Mouse (Mus musculus) testis, postnatal 10 days (tissue): ENCODE measurements around the gene Tet2.

Experiments used
- DNase-seq: peaks from one replicate; pipeline ENCODE4 v3.0.0; 2021; ENCODE audit warnings: low spot score

Gene Tet2

DNA sequence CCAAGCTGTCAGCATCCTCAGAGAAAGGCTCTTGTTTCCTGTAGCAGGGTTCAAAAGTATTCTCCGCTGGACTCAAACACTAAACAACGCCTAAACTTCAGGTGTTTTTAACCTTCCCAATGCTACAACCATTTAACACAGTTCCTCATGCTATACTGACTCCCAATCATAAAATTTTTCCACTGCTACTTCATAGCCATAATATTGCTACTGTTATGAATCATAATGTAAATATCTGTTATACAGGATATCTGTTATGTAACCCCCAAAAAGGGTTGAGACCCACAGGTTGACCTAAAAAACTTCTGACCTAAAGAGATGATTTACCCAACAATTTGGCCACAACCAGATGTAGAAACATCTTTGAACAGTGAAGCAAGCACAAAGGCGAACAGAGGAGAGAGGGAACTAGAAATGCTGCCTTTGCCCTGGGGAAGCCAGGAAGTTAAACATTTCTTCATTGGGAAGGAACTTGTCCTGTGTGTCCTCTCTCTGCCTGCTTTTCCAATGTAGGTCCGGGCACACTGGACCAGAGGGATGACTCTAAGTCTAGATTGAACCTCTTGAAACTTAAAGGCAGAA is 108.6 kb downstream of the Tet2 start:
- no peak for DNase-seq

DNA sequence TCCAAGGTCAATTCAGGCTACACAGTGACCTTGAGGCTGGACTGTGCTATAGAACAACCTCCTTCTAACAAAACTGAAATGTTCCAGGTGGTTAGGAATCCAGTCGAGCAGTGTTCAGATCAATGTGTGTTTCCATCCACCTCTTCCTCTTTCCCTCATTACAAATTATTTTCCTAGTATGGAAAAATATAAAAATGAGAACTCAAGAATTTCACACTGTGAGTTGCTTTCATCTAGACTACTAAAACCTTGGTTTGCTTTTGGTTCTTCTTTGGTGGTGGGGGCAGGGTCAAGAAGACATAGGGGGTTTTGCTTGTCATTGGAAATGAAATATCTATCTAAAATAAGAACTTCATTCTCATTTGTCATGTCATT is 109.2 kb downstream of the Tet2 start:
- DNase-seq: no peak

DNA sequence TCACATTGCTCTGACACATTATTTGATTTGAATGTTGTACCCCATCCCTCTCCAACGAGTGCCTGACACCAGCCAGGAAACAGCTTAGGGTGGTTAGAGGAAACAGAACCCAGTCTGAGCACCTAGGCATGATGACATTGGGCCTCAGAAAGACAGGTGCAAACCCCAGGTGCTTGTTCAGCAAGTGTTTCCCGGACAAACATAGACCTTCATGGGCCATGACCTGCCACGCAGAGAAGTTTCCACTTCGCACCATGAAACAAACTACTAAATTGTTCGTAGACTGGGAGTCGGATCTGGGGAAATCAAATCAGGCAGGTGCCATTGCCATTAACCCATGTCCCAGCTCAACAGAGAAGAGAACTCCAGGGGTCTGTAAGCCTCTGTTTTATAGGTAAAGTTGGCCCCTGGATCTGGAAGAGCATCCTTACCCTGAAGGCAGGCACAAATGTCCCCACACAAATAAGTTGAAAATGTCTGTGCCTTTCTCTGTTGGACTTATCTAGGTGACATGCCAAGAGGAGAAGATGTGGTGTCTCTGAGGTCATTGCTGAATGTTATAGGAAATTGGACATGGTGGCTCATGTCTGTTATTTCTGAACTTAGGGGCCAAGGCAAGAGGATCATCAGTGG is 109.7 kb downstream of the Tet2 start:
- DNase-seq: no peak

DNA sequence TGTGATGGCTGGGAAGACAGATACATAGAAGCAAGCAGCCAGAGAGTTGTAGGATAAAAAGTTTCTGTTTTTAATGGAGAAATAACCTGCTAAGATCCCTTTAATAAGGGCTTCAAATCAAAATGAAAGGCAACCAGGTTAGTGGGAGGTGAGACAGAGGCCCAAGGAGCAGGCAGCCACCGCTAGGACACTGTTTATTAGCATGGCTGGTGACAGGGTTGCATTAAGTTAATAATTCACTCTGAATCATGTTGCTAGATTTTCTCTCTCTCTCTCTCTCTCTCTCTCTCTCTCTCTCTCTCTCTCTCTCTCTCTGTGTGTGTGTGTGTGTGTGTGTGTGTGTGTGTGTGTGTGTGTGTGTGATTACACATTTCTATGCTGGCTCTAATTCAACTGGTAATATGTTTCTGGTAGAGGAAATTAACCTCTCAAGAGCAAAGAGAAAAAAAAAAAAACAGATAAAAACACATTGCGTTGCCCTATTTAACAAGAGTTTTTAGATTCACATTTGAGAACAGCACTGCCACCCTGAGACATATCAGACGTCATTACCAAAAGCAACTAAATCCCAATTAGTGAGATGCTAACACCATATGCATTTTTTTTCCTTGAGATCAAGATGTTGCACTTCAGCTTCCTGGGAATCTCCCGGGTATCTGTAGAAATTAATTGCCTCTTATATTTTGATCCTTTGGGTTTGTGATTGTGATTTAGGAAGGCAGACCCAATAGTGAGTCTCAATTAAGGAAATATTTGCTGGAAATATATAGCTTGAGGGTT is 115.4 kb downstream of the Tet2 start:
- no peak for DNase-seq

DNA sequence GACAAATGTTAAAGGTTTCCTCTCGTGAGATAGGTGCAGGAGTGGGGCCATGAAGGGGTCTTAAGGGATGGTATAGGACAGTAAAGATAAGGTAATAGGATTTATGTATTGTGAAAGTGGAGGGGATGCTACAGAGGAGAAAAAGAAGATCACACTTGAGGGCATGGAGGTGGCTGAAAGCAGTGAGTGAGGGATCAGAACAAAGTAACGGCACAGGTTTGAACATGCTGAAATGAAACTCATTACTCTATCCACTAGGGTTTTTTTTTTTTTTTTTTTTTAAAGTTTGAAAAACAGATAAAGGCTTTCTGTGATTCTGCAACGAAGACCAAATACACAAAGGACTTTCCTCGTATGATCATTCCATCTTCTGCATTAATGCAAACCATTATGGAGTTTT is 116.9 kb downstream of the Tet2 start:
- no peak for DNase-seq

DNA sequence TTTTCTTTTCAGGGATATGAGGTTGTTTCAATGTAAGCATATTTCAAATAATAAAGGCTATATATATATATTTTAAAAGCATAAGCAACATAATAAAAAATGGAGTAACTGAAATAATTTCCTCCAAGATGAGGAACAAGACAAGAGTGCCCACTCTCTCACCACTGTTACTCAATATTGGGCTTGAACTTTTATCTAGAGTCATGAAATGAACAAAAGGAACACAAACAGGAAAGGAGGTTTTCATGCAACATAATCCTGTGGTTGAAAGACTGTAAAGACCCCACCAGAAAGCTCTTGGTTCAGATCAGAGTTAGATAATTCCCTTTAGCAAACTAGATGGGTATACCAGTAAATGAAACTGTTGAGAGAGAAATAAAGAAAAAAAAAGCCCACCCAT is 121.9 kb downstream of the Tet2 start:
- DNase-seq: no peak

DNA sequence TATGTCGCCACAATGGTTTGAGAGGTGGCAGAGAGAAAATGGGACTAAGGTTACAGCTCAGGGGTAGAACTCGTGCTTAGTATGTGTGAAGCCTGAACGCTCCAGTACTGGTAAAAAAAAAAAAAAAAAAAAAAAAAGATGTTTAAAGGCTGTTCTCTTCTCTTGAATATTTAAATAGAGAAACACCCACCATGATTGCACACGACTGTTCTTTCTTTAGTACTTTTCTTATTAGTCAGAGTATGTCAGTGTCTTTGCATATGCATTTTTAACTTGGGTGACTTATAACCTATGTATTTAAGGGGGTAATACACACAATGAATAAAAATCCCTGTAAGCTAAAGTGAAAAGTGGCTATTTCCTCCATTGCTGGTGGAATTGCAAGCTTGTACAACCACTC is 130.2 kb downstream of the Tet2 start:
- DNase-seq: no peak
